Mouse (Mus musculus): ENCODE measurements around the gene Cdk8. TPM values are rescaled to one million over a fixed set of nuclear protein-coding genes. Genes with fewer than 3 reads are reported as not detected.

The Cdk8 gene
- polyA plus RNA-seq, 1 experiment from 2014 or later = 17.1 TPM

GRCm38 (mm10) chr5:146246386-146246785 lies 15.4 kb downstream of the Cdk8 start:
- H3K9ac ChIP-seq (ENCODE audit: low read length) = no peak overlapping the region
- H3K4me3 ChIP-seq (ENCODE audit: control insufficient read depth in 1 of 2, insufficient read depth in 1 of 2, low read depth in 1 of 2, low read length in 2 of 2) = no peak overlapping the region
- WGBS = 100% methylated on average over 1 of the region's 1 CpGs
- no peaks in the 10 kb centered on the region for H3K36me3 ChIP-seq (ENCODE audit: control insufficient read depth, insufficient read depth, low read length)
- no peak overlapping the region for H3K27ac ChIP-seq (replicated peaks in 1 of 2; ENCODE audit: control insufficient read depth in 1 of 2, insufficient read depth in 1 of 2, low read depth in 2 of 2, low read length in 2 of 2)
- no peaks in the 10 kb centered on the region for H3K27me3 ChIP-seq (ENCODE audit: control insufficient read depth, insufficient read depth, low read length)
- H3K4me1 ChIP-seq (ENCODE audit: control insufficient read depth in 2 of 2, insufficient read depth in 2 of 2, low read length in 2 of 2) = peaks cover 11 to 21% of the 10 kb centered on the region in 2 experiments
- H3K4me2 ChIP-seq (ENCODE audit: low read length) = no peak overlapping the region
- H3K9me3 ChIP-seq (ENCODE audit: control insufficient read depth, low read length) = no peaks in the 10 kb centered on the region
- no peak for ATAC-seq (ENCODE audit: insufficient number of reproducible peaks, insufficient read depth, low FRiP score, low read depth)

GRCm38 (mm10) chr5:146247709-146248108 lies 16.7 kb downstream of the Cdk8 start:
- peaks cover 9 to 16% of the 10 kb centered on the region in 2 experiments for H3K4me1 ChIP-seq (ENCODE audit: control insufficient read depth in 2 of 2, insufficient read depth in 2 of 2, low read length in 2 of 2)
- H3K9me3 ChIP-seq (ENCODE audit: control insufficient read depth, low read length) = no peaks in the 10 kb centered on the region
- no peak overlapping the region for H3K9ac ChIP-seq (ENCODE audit: low read length)
- no peak overlapping the region for H3K4me3 ChIP-seq (ENCODE audit: control insufficient read depth in 1 of 2, insufficient read depth in 1 of 2, low read depth in 1 of 2, low read length in 2 of 2)
- 58% methylated on average over 5 of the region's 5 CpGs for WGBS
- no peaks in the 10 kb centered on the region for H3K27me3 ChIP-seq (ENCODE audit: control insufficient read depth, insufficient read depth, low read length)
- H3K27ac ChIP-seq (replicated peaks in 1 of 2; ENCODE audit: control insufficient read depth in 1 of 2, insufficient read depth in 1 of 2, low read depth in 2 of 2, low read length in 2 of 2) = no peak overlapping the region
- ATAC-seq (ENCODE audit: insufficient number of reproducible peaks, insufficient read depth, low FRiP score, low read depth) = no peak
- H3K4me2 ChIP-seq (ENCODE audit: low read length) = no peak overlapping the region
- H3K36me3 ChIP-seq (ENCODE audit: control insufficient read depth, insufficient read depth, low read length) = no peaks in the 10 kb centered on the region

GRCm38 (mm10) chr5:146248746-146249145 lies 17.7 kb downstream of the Cdk8 start:
- no peak for ATAC-seq (ENCODE audit: insufficient number of reproducible peaks, insufficient read depth, low FRiP score, low read depth)
- no peak overlapping the region for H3K9ac ChIP-seq (ENCODE audit: low read length)
- WGBS = 83% methylated on average over 10 of the region's 10 CpGs

GRCm38 (mm10) chr5:146250369-146251075 lies 19.5 kb downstream of the Cdk8 start:
- H3K4me3 ChIP-seq (ENCODE audit: control insufficient read depth in 1 of 2, insufficient read depth in 1 of 2, low read depth in 1 of 2, low read length in 2 of 2) = no peak overlapping the region
- 23% methylated on average over 12 of the region's 12 CpGs for WGBS
- ATAC-seq (ENCODE audit: insufficient number of reproducible peaks, insufficient read depth, low FRiP score, low read depth) = no peak
- no peaks in the 10 kb centered on the region for H3K9me3 ChIP-seq (ENCODE audit: control insufficient read depth, low read length)
- H3K27me3 ChIP-seq (ENCODE audit: control insufficient read depth, insufficient read depth, low read length) = no peaks in the 10 kb centered on the region
- H3K27ac ChIP-seq (replicated peaks in 1 of 2; ENCODE audit: control insufficient read depth in 1 of 2, insufficient read depth in 1 of 2, low read depth in 2 of 2, low read length in 2 of 2) = peak overlapping the region in 1 of 2 experiments; percentile 0; a peak in 2 of 4 replicates
- H3K4me1 ChIP-seq (ENCODE audit: control insufficient read depth in 2 of 2, insufficient read depth in 2 of 2, low read length in 2 of 2) = peaks cover 6 to 14% of the 10 kb centered on the region in 2 experiments
- H3K4me2 ChIP-seq (ENCODE audit: low read length) = no peak overlapping the region
- H3K36me3 ChIP-seq (ENCODE audit: control insufficient read depth, insufficient read depth, low read length) = no peaks in the 10 kb centered on the region
- no peak overlapping the region for H3K9ac ChIP-seq (ENCODE audit: low read length)

More at GRCm38 (mm10) chr5:146248746-146249145, 17.7 kb downstream of the Cdk8 start:
- H3K27me3 ChIP-seq (ENCODE audit: control insufficient read depth, insufficient read depth, low read length) = no peaks in the 10 kb centered on the region
- H3K36me3 ChIP-seq (ENCODE audit: control insufficient read depth, insufficient read depth, low read length) = no peaks in the 10 kb centered on the region
- H3K4me2 ChIP-seq (ENCODE audit: low read length) = no peak overlapping the region
- H3K27ac ChIP-seq (replicated peaks in 1 of 2; ENCODE audit: control insufficient read depth in 1 of 2, insufficient read depth in 1 of 2, low read depth in 2 of 2, low read length in 2 of 2) = no peak overlapping the region
- peaks cover 6 to 14% of the 10 kb centered on the region in 2 experiments for H3K4me1 ChIP-seq (ENCODE audit: control insufficient read depth in 2 of 2, insufficient read depth in 2 of 2, low read length in 2 of 2)
- no peak overlapping the region for H3K4me3 ChIP-seq (ENCODE audit: control insufficient read depth in 1 of 2, insufficient read depth in 1 of 2, low read depth in 1 of 2, low read length in 2 of 2)
- H3K9me3 ChIP-seq (ENCODE audit: control insufficient read depth, low read length) = no peaks in the 10 kb centered on the region

GRCm38 (mm10) chr5:146251663-146252429 lies 20.8 kb downstream of the Cdk8 start:
- 74% methylated on average over 5 of the region's 5 CpGs for WGBS
- Histone ChIP-seq H3K9me3 (ENCODE audit: control insufficient read depth, low read length) (no peaks in the 10 kb centered on the region), H3K4me3 (ENCODE audit: control insufficient read depth in 1 of 2, insufficient read depth in 1 of 2, low read depth in 1 of 2, low read length in 2 of 2) (no peak overlapping the region), H3K27ac (replicated peaks in 1 of 2; ENCODE audit: control insufficient read depth in 1 of 2, insufficient read depth in 1 of 2, low read depth in 2 of 2, low read length in 2 of 2) (no peak overlapping the region), H3K4me1 (ENCODE audit: control insufficient read depth in 2 of 2, insufficient read depth in 2 of 2, low read length in 2 of 2) (peaks cover 6 to 14% of the 10 kb centered on the region in 2 experiments), H3K27me3 (ENCODE audit: control insufficient read depth, insufficient read depth, low read length) (no peaks in the 10 kb centered on the region), H3K4me2 (ENCODE audit: low read length) (no peak overlapping the region), H3K36me3 (ENCODE audit: control insufficient read depth, insufficient read depth, low read length) (no peaks in the 10 kb centered on the region), H3K9ac (ENCODE audit: low read length) (no peak overlapping the region)
- no peak for ATAC-seq (ENCODE audit: insufficient number of reproducible peaks, insufficient read depth, low FRiP score, low read depth)

- no peak overlapping the region for H3K27ac ChIP-seq (replicated peaks in 1 of 2; ENCODE audit: control insufficient read depth in 1 of 2, insufficient read depth in 1 of 2, low read depth in 2 of 2, low read length in 2 of 2)
These were observed 22.6 kb downstream of the Cdk8 start for GRCm38 (mm10) chr5:146253644-146254043.

GRCm38 (mm10) chr5:146260003-146260402 lies 29.0 kb downstream of the Cdk8 start:
- Histone ChIP-seq H3K4me2 (ENCODE audit: low read length) (no peak overlapping the region), H3K27me3 (ENCODE audit: control insufficient read depth, insufficient read depth, low read length) (no peaks in the 10 kb centered on the region), H3K27ac (replicated peaks in 1 of 2; ENCODE audit: control insufficient read depth in 1 of 2, insufficient read depth in 1 of 2, low read depth in 2 of 2, low read length in 2 of 2) (no peak overlapping the region), H3K9ac (ENCODE audit: low read length) (no peak overlapping the region), H3K9me3 (ENCODE audit: control insufficient read depth, low read length) (no peaks in the 10 kb centered on the region), H3K36me3 (ENCODE audit: control insufficient read depth, insufficient read depth, low read length) (no peaks in the 10 kb centered on the region), H3K4me3 (ENCODE audit: control insufficient read depth in 1 of 2, insufficient read depth in 1 of 2, low read depth in 1 of 2, low read length in 2 of 2) (no peak overlapping the region), H3K4me1 (ENCODE audit: control insufficient read depth in 2 of 2, insufficient read depth in 2 of 2, low read length in 2 of 2) (peaks cover 0 to under 1% of the 10 kb centered on the region in 2 experiments; a peak in 1 of 4 replicates)
- WGBS = 46% methylated on average over 9 of the region's 9 CpGs
- ATAC-seq (ENCODE audit: insufficient number of reproducible peaks, insufficient read depth, low FRiP score, low read depth) = no peak

More at GRCm38 (mm10) chr5:146253644-146254043, 22.6 kb downstream of the Cdk8 start:
- H3K36me3 ChIP-seq (ENCODE audit: control insufficient read depth, insufficient read depth, low read length) = no peaks in the 10 kb centered on the region
- H3K9me3 ChIP-seq (ENCODE audit: control insufficient read depth, low read length) = no peaks in the 10 kb centered on the region
- no peak overlapping the region for H3K4me2 ChIP-seq (ENCODE audit: low read length)
- WGBS = 65% methylated on average over 5 of the region's 5 CpGs
- H3K9ac ChIP-seq (ENCODE audit: low read length) = no peak overlapping the region
- ATAC-seq (ENCODE audit: insufficient number of reproducible peaks, insufficient read depth, low FRiP score, low read depth) = no peak
- no peak overlapping the region for H3K4me3 ChIP-seq (ENCODE audit: control insufficient read depth in 1 of 2, insufficient read depth in 1 of 2, low read depth in 1 of 2, low read length in 2 of 2)
- peaks cover 6 to 14% of the 10 kb centered on the region in 2 experiments for H3K4me1 ChIP-seq (ENCODE audit: control insufficient read depth in 2 of 2, insufficient read depth in 2 of 2, low read length in 2 of 2)
- H3K27me3 ChIP-seq (ENCODE audit: control insufficient read depth, insufficient read depth, low read length) = no peaks in the 10 kb centered on the region
